ENCODE assay signal across 10 mouse cellular contexts in the genomic region with DNA sequence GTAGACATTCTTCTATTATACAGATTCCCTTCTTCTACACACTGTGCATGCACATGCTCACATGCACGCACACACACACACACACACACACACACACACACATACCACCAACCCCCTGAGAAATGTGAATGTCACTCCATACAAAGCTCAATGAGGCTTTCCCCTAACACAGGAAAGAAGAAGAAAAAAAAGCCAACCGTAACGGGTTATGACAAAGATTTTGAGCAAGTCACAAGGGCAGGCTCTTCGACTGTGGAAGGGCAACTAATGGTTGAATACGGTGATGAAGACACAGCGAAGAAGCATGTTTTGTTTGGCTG.
"Had no signal": no experiment of that assay in that cellular context is flagged by ENCODE, and none has a peak within 500 bp of the region (broad histone marks: within the 10 kb centered on the region; RNA-seq: fewer than 3 reads in every experiment).

No protein-coding gene starts in this region.

- H3K27ac ChIP-seq: kidney, embryonic 15.5 days; limb, embryonic 13.5 days; liver, embryonic 14.5 days; neural tube, embryonic 12.5 days; stomach, postnatal 0 days had no signal

- H3K4me1 ChIP-seq: kidney, embryonic 15.5 days; neural tube, embryonic 12.5 days had no signal

- H3K27me3 ChIP-seq: kidney, embryonic 15.5 days; limb, embryonic 13.5 days; neural tube, embryonic 12.5 days had no signal

- H3K4me3 ChIP-seq: kidney, embryonic 15.5 days; limb, embryonic 13.5 days; neural tube, embryonic 12.5 days had no signal

- H3K9me3 ChIP-seq: kidney, embryonic 15.5 days; limb, embryonic 13.5 days; neural tube, embryonic 12.5 days had no signal

- H3K36me3 ChIP-seq: kidney, embryonic 15.5 days; limb, embryonic 13.5 days; neural tube, embryonic 12.5 days had no signal

- DNase-seq: kidney, postnatal 14 days; left cerebral cortex, postnatal 4 days; lung, adult 18-20 months; lung, postnatal 36 days; thymus, postnatal 4 days had no signal

- H3K9ac ChIP-seq: kidney, embryonic 15.5 days; limb, embryonic 13.5 days; liver, embryonic 14.5 days; neural tube, embryonic 12.5 days had no signal

- H3K4me2 ChIP-seq: kidney, embryonic 15.5 days; limb, embryonic 13.5 days; neural tube, embryonic 12.5 days had no signal
